Mouse (Mus musculus) gastrocnemius, postnatal 4 days (tissue): Measurements from ENCODE around the gene Schip1. TPM values are rescaled to one million over a fixed set of nuclear protein-coding genes. Genes with fewer than 3 reads are reported as not detected.

Source experiments
- DNase-seq, 2 experiments: peaks; one replicate each; pipeline ENCODE4 v3.0.0; 2021 to 2022; ENCODE audit warnings: low spot score in 2 of 2, mixed read lengths in 2 of 2
- total RNA-seq, 2 experiments: library from RNA; stranded (reverse); gene quantifications; 2 replicates each; pipeline ENCODE4 v1.2.3; 2021

The Schip1 gene
- total RNA-seq, 2 experiments from 2014 or later, result 76.4 to 77.8 TPM

GRCm38 (mm10) chr3:68576948-68577347 lies 512.3 kb downstream of the Schip1 start:
- no peak for DNase-seq

GRCm38 (mm10) chr3:68581591-68581990 lies 517.0 kb downstream of the Schip1 start:
- DNase-seq, result no peak

GRCm38 (mm10) chr3:68582103-68582740 lies 517.6 kb downstream of the Schip1 start:
- DNase-seq, result no peak

DNA sequence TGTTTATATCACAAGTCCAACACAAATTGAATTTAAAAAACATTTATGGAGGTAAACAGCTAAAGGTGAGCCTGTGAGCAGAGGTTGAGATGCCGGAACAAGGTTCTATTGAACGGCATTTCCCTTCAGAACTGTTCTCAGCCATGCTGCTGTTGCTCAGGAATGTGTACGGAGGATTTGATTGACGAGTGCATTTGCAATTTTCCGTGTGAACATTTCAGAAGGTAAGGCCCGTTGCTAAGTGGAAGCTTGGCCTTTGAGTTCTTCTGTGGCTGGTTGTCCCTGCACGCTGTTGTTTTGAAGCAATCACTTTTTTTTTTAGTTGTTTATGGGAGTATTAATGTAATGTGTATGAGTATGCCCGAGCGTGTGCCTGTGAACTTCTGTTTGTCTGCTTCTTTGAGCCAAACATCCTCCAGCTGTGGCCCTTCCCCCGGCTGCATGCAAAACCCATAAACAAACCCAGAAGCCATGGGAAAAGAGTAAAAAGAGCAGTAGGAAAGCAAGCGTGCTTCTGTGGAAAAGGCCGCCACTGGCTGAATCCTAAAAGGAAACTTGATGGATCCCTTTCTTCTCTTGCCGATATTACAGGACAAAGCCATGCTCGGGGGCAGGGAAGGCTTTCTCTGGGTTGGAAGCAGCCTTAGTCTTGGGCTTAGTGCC lies 518.6 kb downstream of the Schip1 start:
- DNase-seq, result no peak

DNA sequence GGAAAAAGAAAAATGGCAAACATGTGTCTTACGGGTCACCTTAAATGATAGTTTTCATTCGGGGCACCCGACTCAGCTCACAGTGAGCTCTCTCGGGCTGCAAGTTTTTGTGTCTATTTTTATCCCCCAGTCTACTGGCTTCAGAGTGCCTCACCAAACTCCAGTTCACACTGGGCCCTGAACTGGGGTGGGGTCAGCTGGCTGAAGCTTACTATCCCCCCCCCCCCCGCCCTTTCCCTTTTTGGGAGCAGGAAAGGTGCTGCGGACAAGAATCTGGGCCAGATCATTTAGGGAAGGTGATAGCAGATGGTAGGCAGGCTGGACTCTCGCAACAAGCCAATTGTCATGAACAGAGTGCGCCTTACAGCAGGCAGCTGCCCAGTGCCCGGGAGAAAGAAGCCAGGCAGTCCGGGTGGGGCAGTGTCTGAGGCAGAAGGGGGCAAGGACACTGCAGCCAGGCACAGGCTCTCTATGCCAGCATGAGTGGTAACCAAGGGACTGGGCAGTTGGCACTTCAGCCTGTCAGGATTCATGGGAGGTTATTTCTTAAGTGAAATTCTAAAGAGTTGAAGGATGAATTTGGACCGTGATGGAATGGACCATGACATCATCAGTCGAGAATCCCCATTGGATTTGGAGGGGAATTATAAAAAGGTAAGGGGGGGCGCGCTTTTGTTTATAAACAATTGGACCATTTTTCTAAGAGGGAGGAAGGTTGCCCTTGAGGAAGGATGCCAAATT lies 519.3 kb downstream of the Schip1 start:
- peak in 1 of 2 experiments; percentile 39 for DNase-seq

- DNase-seq, result no peak
These were observed 520.6 kb downstream of the Schip1 start for GRCm38 (mm10) chr3:68585213-68585612.

- DNase-seq, result no peak
These were observed 522.1 kb downstream of the Schip1 start for GRCm38 (mm10) chr3:68586646-68587064.

GRCm38 (mm10) chr3:68587567-68588245 lies 523.1 kb downstream of the Schip1 start:
- no peak for DNase-seq

DNA sequence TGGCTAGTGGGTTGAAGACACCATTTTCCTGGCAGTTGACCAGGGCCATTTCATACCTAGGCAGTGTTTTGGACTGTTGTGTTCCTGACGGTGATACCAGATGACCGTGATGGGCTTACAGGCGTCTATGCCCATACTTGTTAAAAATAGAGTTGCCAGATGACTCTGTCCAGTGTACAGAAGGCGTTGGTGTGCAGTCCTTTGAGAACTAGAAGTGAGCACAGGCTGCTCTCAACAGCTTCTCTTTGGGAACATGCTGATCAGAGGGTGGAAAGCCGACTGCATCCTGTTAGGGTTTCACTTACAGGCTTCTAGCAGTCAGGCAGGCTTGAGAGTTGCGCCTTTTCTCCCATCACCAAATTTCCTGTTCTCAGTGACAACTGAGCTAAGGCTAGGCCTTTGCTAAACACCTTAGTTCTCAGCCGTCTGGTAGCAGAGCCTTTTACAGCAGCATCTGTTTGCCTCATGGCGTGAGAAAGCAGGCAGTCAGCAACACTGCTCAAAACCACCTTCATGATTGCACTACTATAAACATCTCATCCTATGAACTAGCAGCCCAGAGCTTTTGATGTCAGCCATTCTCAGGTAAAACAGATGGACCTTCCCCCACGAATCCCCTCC lies 524.7 kb downstream of the Schip1 start:
- DNase-seq, result no peak

DNA sequence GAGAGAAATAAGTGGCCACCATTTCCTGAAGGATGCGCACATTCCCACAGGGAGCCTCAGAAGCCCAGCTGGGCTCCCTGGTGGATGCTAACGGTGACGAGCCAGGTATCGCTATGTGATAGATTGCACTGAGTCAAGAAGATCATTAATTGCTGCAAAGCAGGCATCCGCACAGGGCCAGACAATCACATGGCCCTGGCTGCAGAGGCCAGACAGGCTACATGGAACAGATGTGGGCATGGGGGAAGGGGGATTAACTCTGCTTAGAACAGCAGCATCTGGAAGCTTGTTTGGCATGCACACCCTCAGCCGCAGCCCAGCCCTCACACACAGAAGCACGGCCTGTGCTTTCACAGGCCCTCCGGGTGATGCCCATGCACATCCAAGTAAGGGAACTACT lies 525.8 kb downstream of the Schip1 start:
- DNase-seq, result no peak

DNA sequence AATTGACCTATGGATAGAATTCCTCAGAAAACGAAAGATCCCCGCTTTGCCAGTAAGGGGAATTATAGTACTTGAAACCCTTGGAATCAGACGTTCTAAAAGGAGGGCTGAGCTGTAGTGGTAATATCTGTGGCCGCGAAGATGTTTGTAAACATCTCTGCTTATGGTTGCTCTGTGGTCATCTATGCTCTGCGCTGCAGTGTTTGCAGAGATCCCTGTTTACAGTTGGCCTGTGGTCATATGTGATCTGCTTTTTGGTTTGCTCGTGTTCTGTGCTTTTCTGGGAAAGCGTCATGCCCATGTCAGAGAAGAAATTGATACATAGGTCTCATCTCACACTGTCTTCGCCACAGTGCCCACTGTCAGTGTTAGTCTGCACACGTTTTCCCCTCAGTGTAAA lies 528.0 kb downstream of the Schip1 start:
- no peak for DNase-seq

DNA sequence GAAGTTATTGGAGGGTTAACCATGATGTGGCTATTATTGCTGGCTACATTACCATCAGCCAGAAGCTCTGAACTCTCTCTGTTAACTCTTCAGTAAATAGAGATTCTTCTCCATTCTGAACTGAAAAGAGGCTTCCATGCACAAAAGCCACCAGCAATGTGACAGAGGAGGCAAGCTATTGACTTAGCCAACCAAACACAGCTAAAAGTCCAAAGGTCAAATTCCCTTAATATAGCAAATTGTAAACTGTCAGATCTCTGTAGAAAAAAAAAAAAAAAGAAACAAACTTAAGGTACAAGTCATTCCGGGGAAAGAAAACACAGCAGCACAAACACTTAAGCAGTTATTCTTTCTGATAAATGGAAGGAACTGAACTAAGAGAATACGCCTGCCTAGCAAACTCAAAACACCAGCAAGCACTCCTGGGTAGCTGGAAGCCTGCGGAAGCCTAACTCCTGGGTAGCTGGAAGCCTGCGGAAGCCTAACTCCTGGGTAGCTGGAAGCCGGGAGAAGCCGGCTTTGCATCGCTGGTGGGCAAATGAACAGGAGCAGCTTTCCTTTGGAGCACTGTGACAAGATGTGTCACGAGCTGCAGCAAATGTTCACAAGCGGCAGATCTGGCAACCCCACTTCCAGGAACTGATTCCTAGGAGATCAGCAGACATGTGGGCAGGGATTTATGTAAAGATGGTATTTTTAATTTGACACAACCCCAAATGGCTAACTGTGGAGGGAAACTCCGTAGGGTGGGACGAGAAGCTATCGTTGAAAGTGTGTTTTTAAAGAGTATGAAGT lies 528.7 kb downstream of the Schip1 start:
- DNase-seq, result no peak

DNA sequence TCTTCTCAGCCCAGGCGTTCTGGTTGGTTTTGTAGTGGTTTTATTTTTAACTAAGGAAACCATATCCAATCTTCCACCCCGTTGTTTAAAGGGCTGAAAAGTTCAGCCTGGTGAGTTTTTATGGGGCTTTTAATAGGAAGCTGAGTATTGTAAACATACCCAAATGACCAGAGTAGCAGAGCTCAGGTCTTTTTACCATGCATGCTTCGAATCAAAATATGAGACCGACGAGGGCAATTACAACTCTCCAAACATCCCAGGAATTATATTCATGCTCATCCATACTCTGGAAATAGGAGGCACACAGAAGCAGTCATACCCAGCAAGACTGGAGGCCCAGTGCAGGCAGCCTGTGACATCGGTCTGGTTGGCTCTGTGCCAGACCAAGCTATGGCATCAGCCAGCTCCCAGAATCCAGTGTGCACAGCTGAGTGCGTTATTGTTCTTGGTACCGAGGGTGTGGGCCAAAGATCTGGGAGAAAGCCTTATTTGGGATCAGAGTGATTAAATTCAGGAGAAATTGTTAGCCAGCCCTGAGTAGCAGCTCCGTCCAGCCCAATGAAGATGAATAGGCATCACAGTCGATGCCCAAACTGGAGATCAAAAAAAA lies 530.8 kb downstream of the Schip1 start:
- DNase-seq, result no peak

DNA sequence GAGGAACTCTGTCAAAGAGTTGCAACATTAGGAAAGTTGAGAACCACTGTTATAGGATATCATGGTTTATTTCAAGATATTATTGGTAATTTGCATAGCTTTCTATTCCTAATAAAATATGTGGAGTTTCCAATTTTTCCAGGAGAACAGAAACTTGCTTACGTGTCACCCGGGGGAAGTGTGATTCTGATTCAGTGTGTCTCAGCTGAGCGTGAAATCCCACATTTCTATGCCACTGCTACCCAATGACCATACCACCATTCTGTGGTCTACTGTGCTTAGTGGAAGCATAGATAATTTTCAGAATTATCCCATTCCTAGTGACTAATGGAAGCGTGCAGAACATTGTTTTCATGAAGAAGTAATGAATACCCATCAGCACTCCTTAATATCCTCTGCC lies 532.3 kb downstream of the Schip1 start:
- no peak for DNase-seq

DNA sequence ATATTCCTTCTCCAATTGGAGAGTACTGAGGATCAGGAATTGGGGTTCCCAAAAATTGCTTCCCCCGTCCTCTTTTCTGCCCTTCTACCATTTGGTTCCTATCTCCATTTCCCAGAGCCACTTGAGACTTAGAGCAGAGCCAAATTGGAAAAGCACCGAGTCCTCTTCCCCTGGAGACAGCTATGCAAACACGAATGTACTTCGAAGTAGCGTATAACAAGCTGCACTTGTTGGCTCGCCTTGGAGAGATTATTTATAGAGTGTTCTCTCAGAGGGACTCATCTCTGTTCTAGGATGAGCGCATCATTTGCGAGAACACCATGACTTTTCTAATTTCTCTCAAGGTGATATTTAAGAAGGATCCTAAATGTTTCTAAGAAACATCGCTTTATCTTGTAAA lies 538.3 kb downstream of the Schip1 start:
- DNase-seq, result no peak

DNA sequence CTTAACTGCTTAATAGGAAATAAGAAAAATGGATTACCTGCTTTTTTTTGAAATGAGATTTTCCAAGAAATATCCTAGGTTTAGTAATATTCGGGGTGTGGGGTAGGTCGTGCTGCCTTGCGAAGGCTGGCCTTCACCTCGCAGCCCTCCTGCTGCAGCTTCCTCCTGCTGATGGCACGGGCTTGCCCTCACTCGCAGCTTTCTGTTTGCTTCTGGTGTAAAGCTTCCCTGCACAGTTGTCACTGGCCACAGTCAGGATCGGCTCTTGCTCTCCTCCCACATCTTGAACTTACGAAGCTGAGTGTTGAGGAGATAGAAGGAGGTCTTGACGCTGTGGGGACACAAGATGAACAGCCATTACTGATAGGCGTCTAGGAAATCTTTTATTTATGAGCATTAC lies 539.9 kb downstream of the Schip1 start:
- DNase-seq, result no peak

GRCm38 (mm10) chr3:68604962-68605361 lies 540.4 kb downstream of the Schip1 start:
- no peak for DNase-seq

DNA sequence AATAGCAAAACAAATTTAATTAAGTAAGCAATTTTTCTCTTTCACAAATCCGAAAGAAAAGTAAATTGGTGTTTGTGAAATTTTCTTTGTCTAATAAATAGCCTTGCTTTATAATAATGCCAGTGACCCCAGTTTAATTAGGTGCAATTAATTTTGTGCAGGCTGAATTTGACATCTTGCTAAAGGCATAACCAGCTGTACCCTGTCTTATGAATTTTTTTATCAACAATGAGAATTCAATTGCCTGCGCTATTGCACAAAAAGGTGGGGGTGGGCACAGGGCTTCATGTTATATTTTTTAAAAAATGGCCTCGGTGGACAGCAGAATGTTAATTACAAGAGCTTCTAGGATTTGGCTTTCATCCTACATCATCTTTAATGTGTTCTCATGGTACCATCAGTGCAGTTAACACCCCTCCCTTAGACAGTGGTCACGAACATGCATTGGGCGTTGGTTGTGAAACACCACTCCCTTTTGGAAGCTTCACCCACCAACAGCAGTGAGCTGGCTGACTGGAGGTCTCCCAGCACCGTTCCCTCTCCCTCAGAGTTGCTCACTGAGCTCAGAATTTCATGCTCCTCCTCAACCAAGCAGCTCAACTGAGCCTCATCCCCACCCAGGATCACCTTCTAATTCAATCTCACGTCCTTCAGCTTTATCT lies 541.5 kb downstream of the Schip1 start:
- no peak for DNase-seq

GRCm38 (mm10) chr3:68606730-68607129 lies 542.1 kb downstream of the Schip1 start:
- DNase-seq, result no peak

- no peak for DNase-seq
These were observed 542.7 kb downstream of the Schip1 start for GRCm38 (mm10) chr3:68607336-68607735.
